17 mouse cellular contexts compared by ENCODE assay signal in genomic region chr10:99419532-99419931, GRCm38 (mm10).
"Had no signal": no experiment of that assay in that cellular context is flagged by ENCODE, and none has a peak within 500 bp of the region (broad histone marks: within the 10 kb centered on the region; RNA-seq: fewer than 3 reads in every experiment).

No protein-coding gene starts in this region.

- H3K4me2 ChIP-seq: limb, embryonic 12.5 days; limb, embryonic 15.5 days; liver, embryonic 11.5 days; lung, embryonic 14.5 days; midbrain, embryonic 12.5 days had no signal

- H3K36me3 ChIP-seq: limb, embryonic 12.5 days; limb, embryonic 15.5 days; midbrain, embryonic 12.5 days had no signal

- H3K4me1 ChIP-seq: limb, embryonic 12.5 days; limb, embryonic 15.5 days had no signal

- H3K4me3 ChIP-seq: limb, embryonic 12.5 days; limb, embryonic 15.5 days; midbrain, embryonic 12.5 days had no signal

- H3K9ac ChIP-seq: limb, embryonic 12.5 days; limb, embryonic 15.5 days; liver, embryonic 14.5 days; liver, postnatal 0 days; lung, embryonic 14.5 days; midbrain, embryonic 12.5 days had no signal

- ATAC-seq: liver, postnatal 0 days; lung, postnatal 0 days; midbrain, embryonic 16.5 days had no signal

- H3K27ac ChIP-seq: limb, embryonic 12.5 days; limb, embryonic 15.5 days; liver, embryonic 14.5 days; macrophage; midbrain, embryonic 12.5 days had no signal

- H3K27me3 ChIP-seq: limb, embryonic 12.5 days; limb, embryonic 15.5 days; midbrain, embryonic 12.5 days had no signal

- DNase-seq: kidney, adult 18-20 months; kidney, adult 9 months; kidney, postnatal 14 days; kidney, postnatal 4 days; liver, postnatal 0 days; lung, embryonic 14.5 days; right cerebral cortex, postnatal 25 days; thymus, adult 18-20 months; thymus, postnatal 36 days had no signal

- H3K9me3 ChIP-seq: limb, embryonic 12.5 days; limb, embryonic 15.5 days; midbrain, embryonic 12.5 days had no signal
